Mouse (Mus musculus): ENCODE results near the gene Ubap1l. TPM values are rescaled to one million over a fixed set of nuclear protein-coding genes. Genes with fewer than 3 reads are reported as not detected.

Gene Ubap1l
- polyA plus RNA-seq, 1 experiment from 2014 or later, result 3.0 TPM

DNA sequence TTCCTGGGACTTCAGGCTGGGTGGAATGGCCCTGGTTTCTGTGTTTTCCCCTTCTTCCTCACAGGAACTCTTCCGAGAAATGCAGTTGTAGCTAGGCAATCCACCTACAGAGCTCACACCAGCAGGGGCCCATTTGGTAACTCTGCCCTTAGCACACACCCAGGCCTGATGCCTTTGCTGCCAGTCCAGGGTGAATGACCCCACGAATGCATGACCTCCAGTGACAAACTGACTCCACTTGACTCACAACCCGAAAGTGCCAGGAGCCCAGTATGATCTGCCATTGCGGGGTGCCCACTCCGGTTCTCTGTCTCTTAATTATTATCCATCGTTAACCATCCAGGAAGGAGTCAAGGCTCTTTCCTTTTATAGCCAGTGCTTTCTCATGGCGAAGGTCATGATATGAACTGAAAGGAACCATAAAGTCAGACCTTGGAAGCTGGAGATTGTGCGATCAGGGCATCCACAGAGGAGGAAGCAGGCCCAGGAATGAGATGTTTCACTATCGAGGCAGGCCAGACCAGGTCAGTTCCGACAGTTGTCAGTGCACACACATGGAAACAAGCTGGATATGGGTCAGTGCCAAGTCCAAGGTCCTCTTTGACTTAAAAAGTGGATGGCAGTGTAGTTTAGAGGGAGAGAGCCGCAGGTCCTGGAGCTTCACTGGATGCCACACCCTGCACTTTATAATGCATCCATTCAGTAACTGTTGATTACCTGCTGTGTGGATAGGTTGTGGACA is 62.1 kb downstream of the Ubap1l start, which contains the start of gene Slc51b:
TSS of gene Slc51b (minus strand) at position 196 of the 742 bp plus-strand sequence.
- Histone ChIP-seq H3K4me3 (ENCODE audit: low read length) (no peak within 1 kb of the TSS), H3K4me2 (ENCODE audit: low read length) (no peak within 1 kb of the TSS), H3K9me3 (ENCODE audit: control insufficient read depth, low read length) (no peaks in the 10 kb centered on the region), H3K36me3 (ENCODE audit: control insufficient read depth, insufficient read depth, low read length) (no peaks in the 10 kb centered on the region), H3K27me3 (replicated peaks; ENCODE audit: control insufficient read depth, insufficient read depth, low read length) (no peaks in the 10 kb centered on the region), H3K27ac (ENCODE audit: low read depth, low read length) (no peak within 1 kb of the TSS), H3K9ac (ENCODE audit: low read depth, low read length) (no peak within 1 kb of the TSS), H3K4me1 (ENCODE audit: control insufficient read depth, insufficient read depth, low read depth, low read length) (no peaks in the 10 kb centered on the region)
- WGBS, result 82% methylated on average over 11 of the region's 11 CpGs
- no peak for ATAC-seq

DNA sequence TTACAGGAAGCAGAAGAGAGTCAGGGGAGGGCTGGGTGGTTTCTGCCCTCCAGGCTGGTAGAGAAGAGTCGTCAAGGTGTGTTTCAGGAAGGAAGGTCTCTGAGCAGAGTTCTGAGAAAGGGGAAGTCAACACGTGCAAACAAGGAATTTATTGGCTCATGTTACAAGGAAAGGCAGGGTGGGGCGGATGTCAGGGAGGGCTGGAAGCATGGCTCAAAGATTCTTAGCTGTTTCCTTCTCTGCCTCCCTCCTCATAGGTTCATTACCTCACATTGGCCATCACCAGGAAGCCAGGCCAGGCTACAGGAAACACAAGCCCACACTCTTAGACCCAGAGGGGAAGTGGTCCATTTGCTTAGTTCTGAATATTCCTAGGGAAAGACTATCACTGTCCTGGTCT is 63.6 kb downstream of the Ubap1l start:
- no peaks in the 10 kb centered on the region for H3K27me3 ChIP-seq (replicated peaks; ENCODE audit: control insufficient read depth, insufficient read depth, low read length)
- no peaks in the 10 kb centered on the region for H3K4me1 ChIP-seq (ENCODE audit: control insufficient read depth, insufficient read depth, low read depth, low read length)
- H3K9me3 ChIP-seq (ENCODE audit: control insufficient read depth, low read length), result no peaks in the 10 kb centered on the region
- ATAC-seq, result no peak
- H3K4me3 ChIP-seq (ENCODE audit: low read length), result no peak overlapping the region
- H3K27ac ChIP-seq (ENCODE audit: low read depth, low read length), result no peak overlapping the region
- H3K36me3 ChIP-seq (ENCODE audit: control insufficient read depth, insufficient read depth, low read length), result no peaks in the 10 kb centered on the region
- WGBS, result 38% methylated on average over 3 of the region's 3 CpGs
- H3K9ac ChIP-seq (ENCODE audit: low read depth, low read length), result no peak overlapping the region
- H3K4me2 ChIP-seq (ENCODE audit: low read length), result no peak overlapping the region

DNA sequence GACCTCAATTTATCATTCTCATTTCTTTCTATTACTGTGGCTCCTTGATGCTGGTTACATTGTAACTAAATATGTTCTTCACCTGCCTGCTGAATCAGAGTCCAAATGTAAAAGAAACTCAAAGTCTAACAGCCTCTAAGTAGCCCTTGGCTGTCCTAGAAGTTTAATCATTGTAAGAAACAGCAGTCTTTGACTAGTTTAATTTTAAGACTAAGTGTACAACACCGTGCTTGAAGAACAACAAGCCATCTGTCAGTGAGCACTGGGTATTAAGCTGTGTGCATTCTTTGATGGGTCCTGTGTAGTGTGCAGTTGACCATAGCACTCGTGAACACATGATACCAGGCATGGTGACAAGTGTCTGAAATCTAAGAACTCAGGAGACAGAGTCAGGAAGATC is 66.7 kb downstream of the Ubap1l start:
- H3K4me3 ChIP-seq (ENCODE audit: low read length), result no peak overlapping the region
- no peak for ATAC-seq
- H3K36me3 ChIP-seq (ENCODE audit: control insufficient read depth, insufficient read depth, low read length), result no peaks in the 10 kb centered on the region
- H3K4me2 ChIP-seq (ENCODE audit: low read length), result no peak overlapping the region
- no peaks in the 10 kb centered on the region for H3K9me3 ChIP-seq (ENCODE audit: control insufficient read depth, low read length)
- H3K27me3 ChIP-seq (replicated peaks; ENCODE audit: control insufficient read depth, insufficient read depth, low read length), result no peaks in the 10 kb centered on the region
- no peaks in the 10 kb centered on the region for H3K4me1 ChIP-seq (ENCODE audit: control insufficient read depth, insufficient read depth, low read depth, low read length)
- no peak overlapping the region for H3K9ac ChIP-seq (ENCODE audit: low read depth, low read length)
- no peak overlapping the region for H3K27ac ChIP-seq (ENCODE audit: low read depth, low read length)
- 66% methylated on average over 2 of the region's 2 CpGs for WGBS

DNA sequence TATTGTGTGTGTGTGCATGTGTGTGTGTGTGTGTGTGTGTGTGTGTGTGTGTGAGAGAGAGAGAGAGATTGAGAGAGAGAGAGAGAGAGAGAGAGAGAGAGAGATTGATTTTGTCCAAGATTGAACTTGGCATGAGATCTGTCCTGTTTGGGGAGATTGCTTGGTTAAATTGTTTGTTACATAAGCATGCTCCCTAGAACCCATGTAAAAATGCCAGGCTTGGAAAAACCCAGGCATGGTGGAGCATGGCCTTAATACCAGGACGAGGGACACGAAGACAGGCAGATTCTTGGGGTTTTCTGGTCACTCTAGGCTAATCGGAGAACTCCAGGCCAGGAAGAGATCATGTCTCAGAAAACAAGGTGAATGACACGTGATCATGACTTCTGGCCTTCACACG is 67.2 kb downstream of the Ubap1l start:
- no peak for ATAC-seq
- no peaks in the 10 kb centered on the region for H3K27me3 ChIP-seq (replicated peaks; ENCODE audit: control insufficient read depth, insufficient read depth, low read length)
- H3K4me1 ChIP-seq (ENCODE audit: control insufficient read depth, insufficient read depth, low read depth, low read length), result no peaks in the 10 kb centered on the region
- no peaks in the 10 kb centered on the region for H3K36me3 ChIP-seq (ENCODE audit: control insufficient read depth, insufficient read depth, low read length)
- no peak overlapping the region for H3K4me2 ChIP-seq (ENCODE audit: low read length)
- no peak overlapping the region for H3K9ac ChIP-seq (ENCODE audit: low read depth, low read length)
- WGBS, result 90% methylated on average over 5 of the region's 5 CpGs
- H3K9me3 ChIP-seq (ENCODE audit: control insufficient read depth, low read length), result no peaks in the 10 kb centered on the region
- H3K4me3 ChIP-seq (ENCODE audit: low read length), result no peak overlapping the region
- no peak overlapping the region for H3K27ac ChIP-seq (ENCODE audit: low read depth, low read length)

Other genes with a start within 250 kb of the Ubap1l start
- gene Igdcc3, start 219.9 kb upstream of the Ubap1l start, polyA plus RNA-seq (2015; fragmentation: Nextera tagmentation; extraction: Ambion mirVana), result 4.4 and 9.0 TPM in 2 replicates
- gene Parp16, start 165.7 kb upstream of the Ubap1l start, polyA plus RNA-seq (2015; fragmentation: Nextera tagmentation; extraction: Ambion mirVana), result 7.7 and 8.3 TPM in 2 replicates
- 0.38 and 0.91 TPM in 2 replicates for gene Cilp, start 95.9 kb upstream of the Ubap1l start, polyA plus RNA-seq (2015; fragmentation: Nextera tagmentation; extraction: Ambion mirVana)
- 37.2 and 41.6 TPM in 2 replicates for gene Clpx, start 66.8 kb upstream of the Ubap1l start, polyA plus RNA-seq (2015; fragmentation: Nextera tagmentation; extraction: Ambion mirVana)
- gene Pdcd7, start 14.9 kb upstream of the Ubap1l start, polyA plus RNA-seq (2015; fragmentation: Nextera tagmentation; extraction: Ambion mirVana), result 4.0 and 6.7 TPM in 2 replicates
- 0.55 and 0.78 TPM in 2 replicates for gene Kbtbd13, start 30.6 kb downstream of the Ubap1l start, polyA plus RNA-seq (2015; fragmentation: Nextera tagmentation; extraction: Ambion mirVana)
- gene Rasl12, start 37.5 kb downstream of the Ubap1l start, polyA plus RNA-seq (2015; fragmentation: Nextera tagmentation; extraction: Ambion mirVana), result 7.7 and 8.1 TPM in 2 replicates
- not detected in 2 replicates for gene Slc51b, start 61.9 kb downstream of the Ubap1l start, polyA plus RNA-seq (2015; fragmentation: Nextera tagmentation; extraction: Ambion mirVana)
- 22.8 and 24.0 TPM in 2 replicates for gene Mtfmt, start 74.7 kb downstream of the Ubap1l start, polyA plus RNA-seq (2015; fragmentation: Nextera tagmentation; extraction: Ambion mirVana)
- gene Spg21, start 99.9 kb downstream of the Ubap1l start, polyA plus RNA-seq (2015; fragmentation: Nextera tagmentation; extraction: Ambion mirVana), result 107 TPM in 2 replicates
- 1.1 and 1.2 TPM in 2 replicates for gene Ankdd1a, start 159.2 kb downstream of the Ubap1l start, polyA plus RNA-seq (2015; fragmentation: Nextera tagmentation; extraction: Ambion mirVana)
- gene Plekho2, start 219.0 kb downstream of the Ubap1l start, polyA plus RNA-seq (2015; fragmentation: Nextera tagmentation; extraction: Ambion mirVana), result 7.1 and 8.0 TPM in 2 replicates
- 3.2 and 4.3 TPM in 2 replicates for gene Pif1, start 226.1 kb downstream of the Ubap1l start, polyA plus RNA-seq (2015; fragmentation: Nextera tagmentation; extraction: Ambion mirVana)